Mouse (Mus musculus): Measurements from ENCODE around the gene Gpr39. TPM values are rescaled to one million over a fixed set of nuclear protein-coding genes. Genes with fewer than 3 reads are reported as not detected.
A peak's percentile ranks its signal among the peaks of the same experiment; 100 is the strongest.

Gene Gpr39
- polyA plus RNA-seq, 1 experiment from 2014 or later = 2.2 TPM

DNA sequence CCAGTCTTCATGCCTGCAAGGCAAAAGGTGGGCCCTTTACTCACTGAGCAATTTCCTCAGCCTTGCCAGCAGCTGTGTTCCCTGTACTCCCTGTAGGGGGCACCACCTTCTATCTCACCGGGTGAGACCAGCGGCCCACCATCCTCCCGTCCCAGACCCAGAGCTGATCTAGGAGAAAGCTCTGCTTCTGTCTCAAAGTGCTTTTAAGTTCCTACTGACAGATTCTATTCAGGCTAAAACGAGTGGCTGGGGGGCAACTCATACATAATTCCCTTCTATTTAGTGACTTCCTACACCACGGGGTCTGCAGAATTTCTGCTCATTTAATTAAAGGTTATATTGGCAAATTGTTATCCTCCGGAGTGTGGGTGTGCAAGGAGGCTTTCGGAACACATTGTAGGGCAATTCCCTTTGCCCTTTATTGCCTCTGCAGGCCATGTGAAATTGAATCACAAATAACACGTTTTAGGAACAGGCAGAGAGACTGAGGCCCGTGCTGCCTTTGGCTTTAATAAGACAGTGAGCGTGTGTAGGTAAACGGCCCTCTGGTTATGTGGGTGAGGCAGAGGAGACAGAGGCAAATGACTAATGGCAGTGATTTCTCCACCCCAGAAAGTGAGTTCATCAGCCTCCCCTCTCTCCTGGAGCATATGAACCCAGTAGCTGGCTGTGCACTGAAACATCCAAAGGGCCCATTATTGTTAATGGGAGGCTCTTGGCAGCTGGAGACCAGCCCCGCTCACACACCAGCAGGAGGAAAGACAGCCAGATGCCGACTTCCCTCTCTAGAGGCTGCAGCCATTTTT, 53.1 kb downstream of the Gpr39 start:
- H3K4me3 ChIP-seq = no peak overlapping the region
- H3K9ac ChIP-seq = no peak overlapping the region
- no peaks in the 10 kb centered on the region for H3K36me3 ChIP-seq
- 62% methylated on average over 13 of the region's 13 CpGs for WGBS
- no peak overlapping the region for H3K27ac ChIP-seq (replicated peaks)
- H3K9me3 ChIP-seq = no peaks in the 10 kb centered on the region
- H3K27me3 ChIP-seq (replicated peaks) = no peaks in the 10 kb centered on the region
- no peak overlapping the region for H3K4me2 ChIP-seq
- no peak for ATAC-seq (ENCODE audit: extremely low read depth, insufficient number of reproducible peaks, low FRiP score, low TSS enrichment)
- H3K4me1 ChIP-seq = 0 out of 2 replicates have a peak, but pooled peaks cover 3% of the 10 kb centered on the region

DNA sequence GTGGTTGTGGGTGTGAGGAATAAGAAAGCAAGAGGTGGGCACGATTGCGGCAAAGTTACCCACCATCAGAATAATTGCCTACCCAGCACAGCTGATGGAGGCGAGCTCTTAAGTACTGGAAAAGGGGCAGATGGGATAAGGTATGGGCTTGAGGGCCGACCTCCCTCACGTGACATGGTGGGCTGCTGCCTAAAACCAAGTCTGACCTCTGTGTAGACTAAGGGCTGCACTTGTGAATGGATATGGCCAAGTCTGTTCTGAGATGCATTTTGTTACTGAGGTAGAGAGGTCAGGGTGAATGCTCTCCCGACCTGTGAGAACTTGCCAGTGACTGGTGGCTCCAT, 53.7 kb downstream of the Gpr39 start:
- Histone ChIP-seq H3K36me3 (no peaks in the 10 kb centered on the region), H3K4me3 (no peak overlapping the region), H3K9ac (no peak overlapping the region), H3K27ac (replicated peaks) (no peak overlapping the region), H3K27me3 (replicated peaks) (no peaks in the 10 kb centered on the region), H3K4me2 (no peak overlapping the region), H3K4me1 (0 out of 2 replicates have a peak, but pooled peaks cover 3% of the 10 kb centered on the region), H3K9me3 (no peaks in the 10 kb centered on the region)
- WGBS = 66% methylated on average over 6 of the region's 6 CpGs
- ATAC-seq (ENCODE audit: extremely low read depth, insufficient number of reproducible peaks, low FRiP score, low TSS enrichment) = no peak

DNA sequence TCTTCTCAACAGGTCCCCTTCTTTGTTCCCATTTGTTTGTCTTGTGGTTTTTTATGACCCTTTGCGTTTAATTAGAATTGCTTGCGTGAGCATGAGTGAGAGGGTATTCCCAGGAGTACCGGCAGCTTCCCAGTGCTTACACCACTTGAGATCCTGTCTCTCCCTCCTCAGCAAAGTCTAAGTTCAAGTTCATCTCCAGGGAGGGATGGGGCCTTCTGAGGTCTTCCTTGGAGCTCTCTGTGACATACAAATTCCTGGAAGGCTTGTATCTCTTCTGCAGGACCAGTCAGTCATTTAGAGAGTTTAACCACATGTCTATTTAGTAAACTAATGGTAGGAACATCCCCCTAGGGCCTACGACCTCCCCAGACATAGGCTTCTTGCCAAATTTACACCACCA, 55.1 kb downstream of the Gpr39 start:
- Histone ChIP-seq H3K9me3 (no peaks in the 10 kb centered on the region), H3K9ac (no peak overlapping the region), H3K4me1 (0 out of 2 replicates have a peak, but pooled peaks cover 3% of the 10 kb centered on the region), H3K4me3 (no peak overlapping the region), H3K36me3 (no peaks in the 10 kb centered on the region), H3K4me2 (no peak overlapping the region), H3K27me3 (replicated peaks) (no peaks in the 10 kb centered on the region), H3K27ac (replicated peaks) (no peak overlapping the region)
- no peak for ATAC-seq (ENCODE audit: extremely low read depth, insufficient number of reproducible peaks, low FRiP score, low TSS enrichment)
- 72% methylated on average over 4 of the region's 4 CpGs for WGBS

DNA sequence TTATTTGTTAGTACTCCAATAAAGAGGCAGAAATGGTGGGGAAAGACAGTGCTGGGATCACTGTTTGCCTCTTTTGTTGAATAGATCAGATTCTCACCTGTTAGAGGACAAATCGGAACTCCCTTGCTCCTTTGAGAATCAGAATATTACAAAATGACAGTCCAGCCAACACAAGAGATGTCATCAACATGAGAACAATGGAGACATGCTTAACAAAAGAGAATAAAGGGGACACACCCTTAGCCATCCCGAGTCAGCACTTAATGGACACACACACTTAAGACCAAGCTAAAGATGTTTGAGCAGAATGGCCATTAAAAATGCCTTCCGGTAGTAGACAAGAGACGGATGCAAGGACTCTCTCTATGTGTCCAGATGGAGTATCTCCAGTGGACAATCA, 68.0 kb downstream of the Gpr39 start:
- Histone ChIP-seq H3K9ac (no peak overlapping the region), H3K4me2 (no peak overlapping the region), H3K4me1 (no peaks in the 10 kb centered on the region), H3K27ac (replicated peaks) (no peak overlapping the region), H3K36me3 (no peaks in the 10 kb centered on the region), H3K27me3 (replicated peaks) (no peaks in the 10 kb centered on the region), H3K9me3 (no peaks in the 10 kb centered on the region), H3K4me3 (no peak overlapping the region)
- ATAC-seq (ENCODE audit: extremely low read depth, insufficient number of reproducible peaks, low FRiP score, low TSS enrichment) = no peak
- 76% methylated on average over 4 of the region's 4 CpGs for WGBS

DNA sequence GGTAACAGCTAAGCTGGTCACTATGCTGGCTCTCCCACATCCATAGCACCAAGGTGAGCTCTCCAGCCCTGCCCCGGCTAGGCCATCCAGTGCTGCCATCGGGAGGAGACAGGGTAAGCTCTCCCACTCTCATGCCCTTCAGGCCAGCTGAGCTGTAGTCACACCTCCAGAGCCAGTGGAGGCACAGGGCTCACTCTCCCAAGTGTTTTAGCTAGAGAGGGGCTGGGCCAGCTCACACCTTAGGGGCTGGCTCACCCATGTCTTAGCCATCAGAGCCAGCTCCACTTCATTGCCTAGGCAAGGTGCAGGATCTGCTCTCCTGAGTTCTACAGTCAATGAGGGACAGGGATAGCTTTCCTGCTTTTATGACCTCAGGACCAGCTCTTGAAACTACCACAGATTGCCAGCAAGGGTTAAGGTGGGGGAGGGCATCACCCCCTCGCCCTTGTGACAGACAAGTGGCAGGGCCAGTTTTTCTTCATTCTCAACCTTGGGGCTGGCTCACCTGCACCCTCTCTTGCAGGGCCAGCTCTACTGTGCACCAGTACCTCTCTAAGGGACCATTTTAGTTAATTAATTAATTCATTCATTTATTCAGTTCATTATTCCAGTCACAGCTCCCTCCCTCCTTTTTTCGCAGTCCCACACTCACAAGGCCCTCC, 78.7 kb downstream of the Gpr39 start:
- no peaks in the 10 kb centered on the region for H3K27me3 ChIP-seq (replicated peaks)
- no peaks in the 10 kb centered on the region for H3K36me3 ChIP-seq
- peaks cover 6% of the 10 kb centered on the region for H3K4me1 ChIP-seq
- H3K4me2 ChIP-seq = no peak overlapping the region
- no peaks in the 10 kb centered on the region for H3K9me3 ChIP-seq
- H3K9ac ChIP-seq = no peak overlapping the region
- no peak for ATAC-seq (ENCODE audit: extremely low read depth, insufficient number of reproducible peaks, low FRiP score, low TSS enrichment)
- H3K4me3 ChIP-seq = no peak overlapping the region
- no peak overlapping the region for H3K27ac ChIP-seq (replicated peaks)
- WGBS = 85% methylated on average over 4 of the region's 4 CpGs

DNA sequence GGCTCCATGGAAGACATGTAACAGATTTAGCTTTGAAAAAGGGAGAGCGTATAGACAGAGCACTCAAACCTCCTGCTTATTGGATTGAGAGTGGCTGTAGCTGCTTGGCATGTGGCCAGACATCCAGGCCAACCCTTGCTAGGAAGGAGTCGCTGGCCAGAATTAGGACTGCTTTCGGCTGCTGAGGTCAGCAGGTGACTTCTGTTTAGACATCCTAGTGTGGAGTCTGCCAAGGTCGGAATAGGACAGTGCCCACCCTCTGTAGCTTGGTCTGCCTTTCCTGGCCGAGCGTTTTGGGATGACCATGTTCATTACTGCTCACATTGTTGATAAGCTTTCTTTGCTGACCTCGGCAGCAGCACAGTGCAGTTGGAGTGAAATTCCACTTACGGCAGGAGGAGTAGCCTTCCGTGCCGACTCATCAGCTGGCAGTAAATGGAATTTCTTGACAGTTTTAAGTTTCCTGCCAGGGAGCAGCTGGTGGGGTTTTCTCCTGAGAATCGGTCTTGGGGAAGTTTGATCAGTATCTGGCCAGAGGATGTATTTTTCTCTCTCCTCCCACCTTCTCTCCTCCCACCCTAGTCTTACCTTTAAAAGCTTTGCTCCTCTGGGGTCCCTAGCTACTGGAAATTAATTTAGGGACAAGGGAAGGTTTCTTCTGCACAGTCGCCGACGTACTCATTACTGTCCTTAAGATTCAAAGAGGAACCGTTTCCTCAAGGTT, 83.3 kb downstream of the Gpr39 start:
- no peak for ATAC-seq (ENCODE audit: extremely low read depth, insufficient number of reproducible peaks, low FRiP score, low TSS enrichment)
- peak overlapping the region; percentile 22; the same call in 1 of the 2 replicates for H3K4me3 ChIP-seq
- H3K36me3 ChIP-seq = no peaks in the 10 kb centered on the region
- no peak overlapping the region for H3K9ac ChIP-seq
- H3K27me3 ChIP-seq (replicated peaks) = no peaks in the 10 kb centered on the region
- H3K9me3 ChIP-seq = no peaks in the 10 kb centered on the region
- WGBS = 33% methylated on average over 15 of the region's 15 CpGs
- H3K4me2 ChIP-seq = peak overlapping the region; percentile 56
- peaks cover 9% of the 10 kb centered on the region for H3K4me1 ChIP-seq
- 0 out of 2 replicates have a peak overlapping the region, but pooled peaks have one; percentile 28 for H3K27ac ChIP-seq (replicated peaks)

DNA sequence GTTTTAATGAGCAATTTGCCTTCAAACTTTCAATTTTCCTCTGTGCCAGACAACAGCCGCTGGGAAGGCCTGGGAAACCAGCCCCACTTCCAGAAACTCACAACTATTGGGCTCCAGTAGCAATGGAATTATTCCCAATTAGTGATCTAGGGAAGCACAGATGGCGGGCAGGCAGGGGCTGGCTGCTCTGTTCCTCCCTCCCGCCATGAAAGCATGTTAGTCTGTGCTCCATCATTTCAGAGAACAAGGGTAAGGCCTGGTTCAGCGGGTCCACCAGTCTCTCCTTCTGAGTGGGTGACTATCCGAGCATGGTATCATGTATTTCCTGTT, 83.9 kb downstream of the Gpr39 start:
- H3K9ac ChIP-seq = no peak overlapping the region
- no peaks in the 10 kb centered on the region for H3K27me3 ChIP-seq (replicated peaks)
- no peak overlapping the region for H3K27ac ChIP-seq (replicated peaks)
- H3K4me3 ChIP-seq = no peak overlapping the region
- no peaks in the 10 kb centered on the region for H3K9me3 ChIP-seq
- peak overlapping the region; percentile 56; the same call in 1 of the 2 replicates for H3K4me2 ChIP-seq
- H3K36me3 ChIP-seq = no peaks in the 10 kb centered on the region
- H3K4me1 ChIP-seq = peaks cover 9% of the 10 kb centered on the region
- WGBS = 68% methylated on average over 5 of the region's 5 CpGs
- ATAC-seq (ENCODE audit: extremely low read depth, insufficient number of reproducible peaks, low FRiP score, low TSS enrichment) = no peak

DNA sequence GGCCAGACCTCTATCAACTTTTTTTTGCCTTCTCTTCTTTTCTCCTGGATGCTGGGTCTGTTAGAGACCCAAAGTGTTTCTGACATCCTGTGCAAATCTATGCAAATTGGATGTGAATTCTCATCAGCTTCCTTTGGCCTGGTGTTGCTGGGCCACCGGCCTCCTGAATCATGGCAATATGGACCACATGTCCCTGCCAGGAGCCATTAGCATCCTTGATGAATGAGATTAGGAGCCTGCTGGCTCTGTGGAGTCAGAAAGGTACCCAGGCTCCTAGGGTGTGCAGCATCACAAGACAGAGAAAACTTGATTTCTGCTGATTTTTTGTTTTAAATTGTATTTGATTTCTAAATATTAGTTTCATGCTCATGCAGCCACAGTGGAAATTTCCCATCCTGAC, 85.3 kb downstream of the Gpr39 start:
- Histone ChIP-seq H3K9me3 (no peaks in the 10 kb centered on the region), H3K27me3 (replicated peaks) (no peaks in the 10 kb centered on the region), H3K4me1 (peaks cover 9% of the 10 kb centered on the region), H3K36me3 (no peaks in the 10 kb centered on the region), H3K4me3 (no peak overlapping the region), H3K9ac (no peak overlapping the region), H3K4me2 (no peak overlapping the region), H3K27ac (replicated peaks) (no peak overlapping the region)
- no peak for ATAC-seq (ENCODE audit: extremely low read depth, insufficient number of reproducible peaks, low FRiP score, low TSS enrichment)
- WGBS = 60% methylated on average over 1 of the region's 1 CpGs

DNA sequence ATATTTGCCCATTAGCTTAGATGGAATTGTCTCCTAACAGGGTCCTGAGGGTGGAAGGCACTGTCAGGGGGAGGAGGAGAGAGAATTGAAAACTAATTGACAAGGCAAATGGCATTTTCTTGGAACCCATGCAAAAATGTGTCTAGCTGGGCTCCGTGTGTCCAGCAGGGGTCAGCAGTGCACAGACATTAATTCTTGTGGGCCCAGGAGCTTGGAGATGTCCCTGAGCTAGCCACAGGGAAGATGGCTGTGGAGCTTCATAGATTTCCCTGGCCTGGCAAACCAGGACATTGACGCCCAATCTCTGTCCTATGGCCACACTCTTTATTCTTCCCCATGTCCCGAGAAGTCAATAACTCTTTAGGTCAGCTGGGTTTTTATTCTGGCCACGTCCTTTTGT, 113.0 kb downstream of the Gpr39 start:
- no peak overlapping the region for H3K27ac ChIP-seq (replicated peaks)
- H3K4me3 ChIP-seq = no peak overlapping the region
- WGBS = 19% methylated on average over 4 of the region's 4 CpGs
- no peaks in the 10 kb centered on the region for H3K27me3 ChIP-seq (replicated peaks)
- no peaks in the 10 kb centered on the region for H3K4me1 ChIP-seq
- H3K4me2 ChIP-seq = no peak overlapping the region
- no peaks in the 10 kb centered on the region for H3K36me3 ChIP-seq
- no peak for ATAC-seq (ENCODE audit: extremely low read depth, insufficient number of reproducible peaks, low FRiP score, low TSS enrichment)
- H3K9ac ChIP-seq = no peak overlapping the region
- no peaks in the 10 kb centered on the region for H3K9me3 ChIP-seq

DNA sequence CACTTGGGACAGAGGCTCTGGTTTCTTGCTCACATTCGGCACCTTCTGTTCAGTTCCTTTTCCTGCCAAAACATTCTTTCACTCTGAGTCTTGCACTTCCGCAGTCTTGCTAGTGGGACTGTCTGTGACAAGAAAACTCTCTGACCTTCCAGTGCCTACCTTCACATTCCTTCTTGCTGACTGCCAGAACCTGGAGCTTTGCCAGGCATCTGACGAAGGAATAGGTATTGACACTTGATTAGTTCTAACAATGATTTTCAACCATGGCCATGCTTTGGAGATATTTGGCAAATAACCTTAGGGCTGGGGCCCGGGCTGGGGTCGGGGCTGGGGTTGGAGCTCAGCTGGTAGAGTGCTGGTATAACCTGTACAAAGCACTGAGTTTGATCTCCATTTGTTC, 123.7 kb downstream of the Gpr39 start:
- no peak overlapping the region for H3K4me2 ChIP-seq
- H3K9ac ChIP-seq = no peak overlapping the region
- H3K27me3 ChIP-seq (replicated peaks) = no peaks in the 10 kb centered on the region
- no peak overlapping the region for H3K4me3 ChIP-seq
- H3K4me1 ChIP-seq = no peaks in the 10 kb centered on the region
- no peak for ATAC-seq (ENCODE audit: extremely low read depth, insufficient number of reproducible peaks, low FRiP score, low TSS enrichment)
- peaks cover 11% of the 10 kb centered on the region; the same call in 1 of the 2 replicates for H3K9me3 ChIP-seq
- WGBS = 83% methylated on average over 5 of the region's 5 CpGs
- H3K27ac ChIP-seq (replicated peaks) = no peak overlapping the region
- H3K36me3 ChIP-seq = no peaks in the 10 kb centered on the region

DNA sequence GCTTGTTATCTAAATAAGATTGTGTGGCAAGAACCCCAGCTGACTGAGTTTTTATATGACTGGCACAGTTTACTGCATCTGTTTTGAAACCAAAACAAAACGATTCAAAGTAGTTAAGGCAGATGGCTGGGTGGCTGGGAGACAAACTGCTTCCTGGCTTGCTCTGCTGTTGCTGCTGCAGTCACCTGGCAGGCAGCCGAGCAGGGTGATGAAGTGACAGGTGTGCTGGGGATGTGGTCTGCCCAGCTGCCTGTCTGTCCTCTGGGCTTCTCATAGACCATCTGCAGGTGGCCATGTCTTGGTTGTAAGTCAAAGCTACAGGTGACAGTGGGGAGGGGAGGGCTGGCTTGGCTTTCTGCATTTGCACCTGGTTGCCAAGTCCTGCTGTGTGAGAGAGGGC, 131.6 kb downstream of the Gpr39 start:
- H3K4me1 ChIP-seq = no peaks in the 10 kb centered on the region
- no peak overlapping the region for H3K4me3 ChIP-seq
- H3K36me3 ChIP-seq = no peaks in the 10 kb centered on the region
- 52% methylated on average over 2 of the region's 2 CpGs for WGBS
- ATAC-seq (ENCODE audit: extremely low read depth, insufficient number of reproducible peaks, low FRiP score, low TSS enrichment) = no peak
- H3K9ac ChIP-seq = no peak overlapping the region
- H3K4me2 ChIP-seq = no peak overlapping the region
- no peaks in the 10 kb centered on the region for H3K9me3 ChIP-seq
- no peak overlapping the region for H3K27ac ChIP-seq (replicated peaks)
- H3K27me3 ChIP-seq (replicated peaks) = no peaks in the 10 kb centered on the region

All from heart, embryonic 13.5 days (tissue).